Mouse (Mus musculus): Measurements from ENCODE around the gene Necab3.

DNA sequence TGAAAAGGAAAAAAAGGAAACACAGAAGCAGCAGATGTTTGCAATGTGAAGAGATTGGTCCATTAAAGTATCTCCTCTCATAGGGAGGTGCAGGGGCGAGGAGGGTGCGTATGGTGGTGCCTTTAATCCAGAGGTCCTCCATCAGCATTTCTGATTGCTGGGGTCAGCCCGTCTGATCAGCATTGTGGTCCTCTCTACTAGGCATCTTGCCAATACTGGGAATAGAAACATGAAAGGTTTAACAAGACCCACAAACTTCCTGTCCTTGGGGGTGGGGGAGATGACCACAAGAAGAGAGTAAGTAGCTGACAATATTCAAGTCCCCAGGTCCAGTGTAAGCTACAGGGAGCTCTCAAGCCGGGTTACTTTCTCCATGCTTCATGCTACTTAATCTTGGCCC, 12.0 kb upstream of the Necab3 start:
- TF ChIP-seq CTCF (IDR thresholded peaks at IDR 0.05; ENCODE audit: low read depth, low read length) (no peak), POLR2A (IDR thresholded peaks at IDR 0.05; ENCODE audit: borderline replicate concordance, low read depth, low read length) (no peak)

All from bone marrow macrophage, adult 2 months (primary cell).